Mouse (Mus musculus) liver, embryonic 15.5 days (tissue): ENCODE results near the gene Hepacam. TPM values are rescaled to one million over a fixed set of nuclear protein-coding genes. Genes with fewer than 3 reads are reported as not detected.

Source experiments
- ATAC-seq: fragments of 200-750 bp; cut with Nextera tagmentation; 2 replicates; pipeline ENCODE4 v1.8.0; 2017; ENCODE audit warnings: moderate number of reproducible peaks, mild to moderate bottlenecking, moderate library complexity; ENCODE audit not compliant: insufficient read depth
- H3K27ac ChIP-seq: fragments of 300-500 bp; sonication (generic); replicated peaks from 2 replicates; pipeline ENCODE4 v1.5.1; 2015; ENCODE audit warnings: mild to moderate bottlenecking, inconsistent platforms
- H3K27me3 ChIP-seq: fragments of 300-500 bp; sonication (generic); 2 replicates; pipeline ENCODE4 v1.6.1; 2015; ENCODE audit warnings: mild to moderate bottlenecking, inconsistent platforms
- H3K36me3 ChIP-seq: fragments of 300-500 bp; sonication (generic); replicated peaks from 2 replicates; pipeline ENCODE4 v1.6.1; 2015; ENCODE audit warnings: moderate library complexity, mild to moderate bottlenecking, inconsistent platforms
- H3K4me1 ChIP-seq: fragments of 300-500 bp; sonication (generic); replicated peaks from 2 replicates; pipeline ENCODE4 v1.6.1; 2015; ENCODE audit warnings: inconsistent platforms
- H3K4me2 ChIP-seq: fragments of 300-500 bp; sonication (generic); 2 replicates; pipeline ENCODE4 v1.6.1; 2015; ENCODE audit warnings: moderate library complexity, mild to moderate bottlenecking, inconsistent platforms
- H3K4me3 ChIP-seq: fragments of 300-500 bp; sonication (generic); replicated peaks from 2 replicates; pipeline ENCODE4 v1.5.1; 2015; ENCODE audit warnings: mild to moderate bottlenecking, inconsistent platforms
- H3K9ac ChIP-seq: fragments of 300-500 bp; sonication (generic); 2 replicates; pipeline ENCODE4 v1.6.1; 2015; ENCODE audit warnings: moderate library complexity, mild to moderate bottlenecking, inconsistent platforms
- H3K9me3 ChIP-seq: fragments of 300-500 bp; sonication (generic); replicated peaks from 2 replicates; pipeline ENCODE4 v1.6.1; 2016; ENCODE audit warnings: inconsistent platforms
- WGBS: fragments of 180-500 bp; shearing (Covaris S2); methylation state at CpG from one replicate; pipeline ENCODE4 v1.1.7; 2015; ENCODE audit warnings: mixed read lengths; ENCODE audit not compliant: insufficient replicate concordance; 5-methylcytosine and 5-hydroxymethylcytosine counted together
- polyA plus RNA-seq: library from polyadenylated mRNA; unstranded; fragments of >200 nt; fragmentation: Nextera tagmentation; extraction: Ambion mirVana; gene quantifications from 2 replicates; pipeline ENCODE4 v1.2.1, GENCODE M21; 2015

Gene Hepacam
- polyA plus RNA-seq, 1 experiment from 2014 or later = not detected

DNA sequence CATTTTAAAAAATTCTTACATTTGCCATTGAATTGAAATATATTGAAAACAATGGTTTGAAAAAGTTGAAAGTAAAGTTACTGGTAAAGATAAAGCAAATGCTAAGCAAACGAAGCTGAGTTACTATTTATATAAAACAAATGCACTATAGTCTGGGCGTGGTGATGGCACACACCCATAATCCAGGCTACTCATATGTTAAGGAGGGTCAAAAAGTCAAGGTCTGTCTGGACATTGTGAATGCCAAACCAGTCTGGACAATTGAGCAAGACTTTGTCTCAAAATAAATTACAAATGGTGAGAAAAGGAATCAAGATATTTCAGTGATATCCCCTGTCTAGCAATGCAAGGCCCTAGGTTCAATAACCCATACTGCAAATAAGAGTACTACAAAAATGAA, 23.7 kb downstream of the Hepacam start:
- Histone ChIP-seq H3K4me1 (no peaks in the 10 kb centered on the region), H3K27me3 (peaks cover 3% of the 10 kb centered on the region; the same call in 1 of the 2 replicates), H3K9ac (no peak overlapping the region), H3K36me3 (no peaks in the 10 kb centered on the region), H3K9me3 (no peaks in the 10 kb centered on the region), H3K4me3 (no peak overlapping the region), H3K4me2 (no peak overlapping the region), H3K27ac (no peak overlapping the region)
- WGBS = 34% methylated on average over 2 of the region's 2 CpGs
- ATAC-seq = no peak

DNA sequence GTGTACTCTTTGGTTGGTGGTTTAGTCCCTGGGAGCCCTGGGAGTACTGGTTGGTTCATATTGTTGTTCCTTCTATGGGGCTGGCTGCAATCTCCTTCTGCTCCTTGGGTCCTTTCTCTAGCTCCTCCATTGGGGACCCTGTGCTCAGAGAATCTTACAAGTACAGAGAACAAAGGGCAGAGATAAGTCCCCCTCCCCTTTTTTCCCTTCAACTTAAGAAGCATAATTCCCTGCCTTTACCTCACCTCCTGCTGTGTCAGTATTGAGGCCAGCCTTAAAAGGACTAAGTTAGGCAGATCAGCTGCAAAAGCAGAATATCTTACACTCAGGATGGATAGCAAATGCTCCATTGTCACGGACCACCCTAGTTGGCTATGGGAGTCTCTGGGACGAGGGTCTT, 24.9 kb downstream of the Hepacam start:
- 61% methylated on average over 2 of the region's 2 CpGs for WGBS

DNA sequence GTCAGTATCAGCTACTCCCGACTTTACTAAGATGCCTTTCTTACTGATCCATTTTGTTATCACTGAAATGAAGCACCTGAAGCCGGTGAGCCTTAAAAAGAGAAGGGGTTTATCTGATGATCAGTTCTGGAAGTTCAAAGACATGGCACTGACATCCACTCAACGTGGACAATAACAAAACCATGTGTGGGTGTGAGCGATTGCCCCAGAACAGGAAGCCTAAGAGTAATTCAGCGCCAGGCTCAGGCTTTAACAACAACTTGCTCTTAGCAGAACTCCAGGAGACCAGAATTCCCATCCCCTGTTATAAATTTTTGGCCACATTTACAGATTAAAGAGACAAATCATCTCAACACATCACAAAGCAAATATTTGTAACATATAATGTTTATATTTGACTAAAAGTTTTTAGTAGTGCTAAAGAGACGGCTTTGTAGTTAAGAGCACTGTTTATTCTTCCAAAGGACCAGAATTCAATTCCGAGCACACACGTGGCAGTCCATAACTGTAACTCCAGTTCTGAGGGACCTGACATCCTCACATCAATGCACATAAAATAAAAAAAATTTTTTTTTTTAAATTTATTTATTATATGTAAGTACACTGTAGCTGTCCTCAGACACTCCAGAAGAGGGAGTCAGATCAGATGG, 26.5 kb downstream of the Hepacam start:
- Histone ChIP-seq H3K27ac (no peak overlapping the region), H3K9ac (no peak overlapping the region), H3K4me2 (no peak overlapping the region), H3K36me3 (no peaks in the 10 kb centered on the region), H3K4me1 (no peaks in the 10 kb centered on the region), H3K9me3 (no peaks in the 10 kb centered on the region), H3K27me3 (no peaks in the 10 kb centered on the region), H3K4me3 (no peak overlapping the region)
- WGBS = 52% methylated on average over 8 of the region's 8 CpGs
- ATAC-seq = no peak

More for the DNA sequence above, 24.9 kb downstream of the Hepacam start:
- Histone ChIP-seq H3K27ac (no peak overlapping the region), H3K4me3 (no peak overlapping the region), H3K9ac (no peak overlapping the region), H3K36me3 (no peaks in the 10 kb centered on the region), H3K9me3 (no peaks in the 10 kb centered on the region), H3K4me2 (no peak overlapping the region), H3K27me3 (no peaks in the 10 kb centered on the region), H3K4me1 (no peaks in the 10 kb centered on the region)
- no peak for ATAC-seq

DNA sequence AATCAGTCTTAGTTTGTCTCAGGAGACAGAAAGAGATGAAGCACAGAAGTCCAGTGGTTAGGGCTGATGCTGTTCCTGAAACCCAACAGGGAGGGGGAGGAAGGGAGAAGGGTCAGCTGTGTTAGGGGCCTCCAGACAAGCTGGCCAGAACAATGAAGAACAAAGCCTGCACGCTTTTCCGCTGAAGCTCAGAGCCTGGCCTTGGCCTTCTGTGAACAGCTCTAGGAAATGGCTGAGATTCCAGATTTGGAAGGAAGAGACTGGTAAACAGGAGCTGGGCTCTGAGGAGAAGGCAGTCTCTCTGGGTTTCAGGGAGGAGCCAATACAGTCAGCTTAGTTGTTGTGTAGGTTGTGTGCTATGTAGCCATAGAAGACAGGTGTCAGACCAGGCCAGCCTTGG, 33.4 kb downstream of the Hepacam start:
- H3K27ac ChIP-seq = no peak overlapping the region
- H3K27me3 ChIP-seq = no peaks in the 10 kb centered on the region
- H3K36me3 ChIP-seq = no peaks in the 10 kb centered on the region
- H3K4me3 ChIP-seq = no peak overlapping the region
- no peaks in the 10 kb centered on the region for H3K9me3 ChIP-seq
- H3K4me2 ChIP-seq = no peak overlapping the region
- no peak for ATAC-seq
- WGBS = 55% methylated on average over 2 of the region's 2 CpGs
- no peak overlapping the region for H3K9ac ChIP-seq
- H3K4me1 ChIP-seq = no peaks in the 10 kb centered on the region

DNA sequence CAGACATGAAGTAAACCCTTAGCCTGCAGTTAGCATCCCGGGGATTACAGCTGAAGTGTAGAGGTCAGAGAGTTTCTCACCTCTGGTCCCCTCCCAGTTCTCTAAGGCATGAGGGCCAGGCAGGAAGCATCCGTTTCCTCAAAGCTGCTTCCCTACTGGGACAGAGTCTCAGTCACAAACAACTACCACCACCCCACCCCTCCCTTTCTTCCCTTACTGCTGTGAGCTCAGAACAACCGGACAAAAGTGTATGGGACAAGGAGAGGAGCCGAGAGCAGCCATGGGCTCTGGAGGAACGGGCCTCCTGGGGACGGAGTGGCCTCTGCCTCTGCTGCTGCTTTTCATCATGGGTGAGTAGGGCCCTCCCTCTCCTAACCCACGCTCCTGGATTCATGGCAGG, 34.7 kb downstream of the Hepacam start, which contains the start of gene Robo4:
Robo4 (plus strand) TSS at position 96 of the 400 bp plus-strand sequence.
- Histone ChIP-seq H3K9me3 (no peaks in the 10 kb centered on the region), H3K27ac (no peak within 1 kb of the TSS), H3K36me3 (no peaks in the 10 kb centered on the region), H3K4me1 (no peaks in the 10 kb centered on the region), H3K9ac (no peak within 1 kb of the TSS), H3K4me3 (peak within 1 kb of the TSS; percentile 14; the same call in 1 of the 2 replicates), H3K4me2 (no peak within 1 kb of the TSS), H3K27me3 (no peaks in the 10 kb centered on the region)
- 0 out of 2 replicates have a peak, but pooled peaks have one; percentile 22 for ATAC-seq
- WGBS = 13% methylated on average over 7 of the region's 7 CpGs

DNA sequence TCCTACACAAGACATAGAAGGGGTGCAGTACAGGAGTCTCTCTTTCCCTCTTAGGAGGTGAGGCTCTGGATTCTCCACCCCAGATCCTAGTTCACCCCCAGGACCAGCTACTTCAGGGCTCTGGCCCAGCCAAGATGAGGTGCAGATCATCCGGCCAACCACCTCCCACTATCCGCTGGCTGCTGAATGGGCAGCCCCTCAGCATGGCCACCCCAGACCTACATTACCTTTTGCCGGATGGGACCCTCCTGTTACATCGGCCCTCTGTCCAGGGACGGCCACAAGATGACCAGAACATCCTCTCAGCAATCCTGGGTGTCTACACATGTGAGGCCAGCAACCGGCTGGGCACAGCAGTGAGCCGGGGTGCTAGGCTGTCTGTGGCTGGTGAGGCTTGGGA, 35.4 kb downstream of the Hepacam start:
- ATAC-seq = no peak
- Histone ChIP-seq H3K36me3 (no peaks in the 10 kb centered on the region), H3K9me3 (no peaks in the 10 kb centered on the region), H3K9ac (no peak overlapping the region), H3K4me2 (no peak overlapping the region), H3K4me3 (peak overlapping the region; percentile 14; the same call in 1 of the 2 replicates), H3K4me1 (no peaks in the 10 kb centered on the region), H3K27me3 (peaks cover 6% of the 10 kb centered on the region; the same call in 1 of the 2 replicates), H3K27ac (no peak overlapping the region)
- WGBS = 70% methylated on average over 7 of the region's 7 CpGs

DNA sequence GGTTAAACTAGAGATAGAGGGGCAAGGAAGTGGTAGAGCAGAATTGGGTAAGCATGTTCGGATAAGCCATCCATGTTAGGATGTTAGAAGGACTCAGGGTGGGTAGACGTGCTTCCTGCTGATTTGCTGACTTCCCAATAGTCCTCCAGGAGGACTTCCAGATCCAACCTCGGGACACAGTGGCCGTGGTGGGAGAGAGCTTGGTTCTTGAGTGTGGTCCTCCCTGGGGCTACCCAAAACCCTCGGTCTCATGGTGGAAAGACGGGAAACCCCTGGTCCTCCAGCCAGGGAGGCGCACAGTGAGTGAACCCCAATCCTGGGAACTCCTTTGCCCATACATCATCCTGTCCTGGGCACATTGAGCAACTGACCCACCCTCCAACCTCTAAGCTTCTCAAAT, 35.9 kb downstream of the Hepacam start:
- 56% methylated on average over 7 of the region's 7 CpGs for WGBS
- H3K27ac ChIP-seq = no peak overlapping the region
- no peak for ATAC-seq

DNA sequence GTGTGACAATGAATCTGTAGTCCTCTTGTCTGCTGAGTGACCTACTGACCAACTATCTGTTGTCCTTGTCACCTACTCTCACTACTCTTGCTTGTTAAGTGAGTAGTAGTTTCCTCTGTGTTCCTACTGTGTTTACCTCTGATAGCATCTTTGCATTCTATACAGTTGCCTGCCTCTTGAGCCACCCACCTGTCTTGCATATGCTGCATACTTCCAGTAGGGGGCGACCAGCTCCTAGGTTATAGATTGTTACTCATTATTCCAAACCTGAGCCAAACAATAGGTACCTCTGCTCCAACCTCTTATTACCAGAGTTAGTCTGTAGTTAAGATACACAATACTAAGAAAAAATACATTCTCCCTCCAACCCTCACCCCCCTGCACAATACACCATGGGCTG, 39.2 kb downstream of the Hepacam start:
- ATAC-seq = no peak
- Histone ChIP-seq H3K27ac (no peak overlapping the region), H3K4me1 (no peaks in the 10 kb centered on the region), H3K4me3 (no peak overlapping the region), H3K9me3 (no peaks in the 10 kb centered on the region), H3K4me2 (no peak overlapping the region), H3K36me3 (no peaks in the 10 kb centered on the region), H3K27me3 (peaks cover 9% of the 10 kb centered on the region; the same call in 1 of the 2 replicates), H3K9ac (no peak overlapping the region)
- WGBS = 0% methylated on average over 1 of the region's 1 CpGs

More for the DNA sequence above, 35.9 kb downstream of the Hepacam start:
- Histone ChIP-seq H3K9me3 (no peaks in the 10 kb centered on the region), H3K4me1 (no peaks in the 10 kb centered on the region), H3K4me3 (no peak overlapping the region), H3K36me3 (no peaks in the 10 kb centered on the region), H3K4me2 (no peak overlapping the region), H3K27me3 (peaks cover 9% of the 10 kb centered on the region; the same call in 1 of the 2 replicates), H3K9ac (no peak overlapping the region)

DNA sequence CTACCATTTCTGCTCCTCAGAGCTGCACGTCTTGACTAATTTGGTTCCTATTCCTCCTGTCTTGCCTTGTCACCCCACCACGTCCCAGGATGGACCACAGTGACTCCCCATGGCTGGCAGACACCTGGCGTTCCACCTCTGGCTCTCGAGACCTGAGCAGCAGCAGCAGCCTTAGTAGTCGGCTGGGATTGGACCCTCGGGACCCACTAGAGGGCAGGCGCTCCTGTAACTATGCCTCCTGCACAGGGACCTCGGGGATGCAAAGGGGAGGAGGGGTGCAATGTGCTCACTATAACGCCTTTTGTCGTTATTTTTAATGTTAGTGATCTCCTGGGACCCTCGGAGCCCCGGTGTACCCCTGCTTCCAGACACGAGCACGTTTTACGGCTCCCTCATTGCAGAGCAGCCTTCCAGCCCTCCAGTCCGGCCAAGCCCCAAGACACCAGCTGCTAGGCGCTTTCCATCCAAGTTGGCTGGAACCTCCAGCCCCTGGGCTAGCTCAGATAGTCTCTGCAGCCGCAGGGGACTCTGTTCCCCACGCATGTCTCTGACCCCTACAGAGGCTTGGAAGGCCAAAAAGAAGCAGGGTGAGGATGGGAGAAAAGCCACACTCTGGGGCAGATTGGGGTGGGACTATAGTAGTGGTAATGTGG, 40.8 kb downstream of the Hepacam start:
- no peak overlapping the region for H3K27ac ChIP-seq
- H3K9me3 ChIP-seq = no peaks in the 10 kb centered on the region
- ATAC-seq = no peak
- H3K4me2 ChIP-seq = no peak overlapping the region
- no peak overlapping the region for H3K4me3 ChIP-seq
- peaks cover 9% of the 10 kb centered on the region; the same call in 1 of the 2 replicates for H3K27me3 ChIP-seq
- no peak overlapping the region for H3K9ac ChIP-seq
- no peaks in the 10 kb centered on the region for H3K4me1 ChIP-seq
- no peaks in the 10 kb centered on the region for H3K36me3 ChIP-seq
- 34% methylated on average over 19 of the region's 19 CpGs for WGBS

DNA sequence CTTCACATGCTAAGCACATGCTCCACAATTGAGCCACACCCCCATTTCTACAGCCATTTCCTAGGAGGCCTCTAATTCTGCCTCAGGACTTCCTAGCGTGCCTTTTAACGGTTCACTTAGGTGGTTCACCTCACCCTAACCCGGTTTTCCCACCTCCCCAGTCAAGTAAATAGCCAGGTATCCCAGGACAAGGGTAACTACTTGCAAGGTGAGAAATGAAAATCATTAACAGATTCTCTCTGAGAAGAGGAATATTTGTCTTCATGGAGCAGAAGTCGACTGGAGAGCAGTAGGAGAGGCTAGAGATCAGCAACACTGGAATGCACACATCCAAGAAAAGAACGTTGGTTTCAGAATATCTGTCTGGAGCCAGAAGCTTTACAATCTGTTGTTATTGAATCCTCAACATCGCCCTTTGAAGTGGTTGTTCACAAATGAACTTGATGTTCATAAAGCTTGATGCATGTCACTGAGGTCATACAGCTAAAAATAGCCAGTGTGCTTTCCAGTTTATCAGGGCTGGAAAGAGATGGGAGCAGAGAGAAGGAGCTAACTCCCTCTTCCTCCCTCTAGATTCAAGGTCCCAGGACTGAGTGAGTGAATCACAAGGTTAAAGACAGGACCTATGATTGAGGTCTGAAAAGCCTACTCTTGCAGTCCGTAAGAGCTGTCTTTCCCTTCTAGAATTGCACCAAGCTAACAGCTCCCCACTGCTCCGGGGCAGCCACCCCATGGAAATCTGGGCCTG, 42.7 kb downstream of the Hepacam start:
- Histone ChIP-seq H3K4me3 (no peak overlapping the region), H3K4me1 (no peaks in the 10 kb centered on the region), H3K36me3 (no peaks in the 10 kb centered on the region), H3K9ac (no peak overlapping the region), H3K27me3 (peaks cover 9% of the 10 kb centered on the region; the same call in 1 of the 2 replicates), H3K9me3 (no peaks in the 10 kb centered on the region), H3K4me2 (no peak overlapping the region), H3K27ac (no peak overlapping the region)
- ATAC-seq = no peak
- WGBS = 57% methylated on average over 8 of the region's 8 CpGs

DNA sequence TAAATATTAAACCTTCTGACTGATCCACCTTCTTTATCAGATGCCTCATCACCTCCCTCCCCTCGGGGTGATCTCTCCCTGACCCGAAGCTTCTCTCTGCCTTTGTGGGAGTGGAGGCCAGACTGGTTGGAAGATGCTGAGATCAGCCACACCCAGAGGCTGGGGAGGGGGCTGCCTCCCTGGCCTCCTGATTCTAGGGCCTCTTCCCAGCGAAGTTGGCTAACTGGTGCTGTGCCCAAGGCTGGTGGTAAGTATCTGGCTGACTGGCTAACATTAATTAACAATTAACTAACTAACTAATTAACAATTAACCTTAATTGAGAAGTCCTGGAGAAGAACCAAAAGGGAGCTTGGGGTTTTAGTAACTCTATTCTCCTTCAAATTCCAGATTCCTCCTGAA, 45.8 kb downstream of the Hepacam start:
- ATAC-seq = no peak
- no peaks in the 10 kb centered on the region for H3K4me1 ChIP-seq
- H3K4me2 ChIP-seq = no peak overlapping the region
- H3K9ac ChIP-seq = no peak overlapping the region
- no peaks in the 10 kb centered on the region for H3K9me3 ChIP-seq
- 30% methylated on average over 3 of the region's 3 CpGs for WGBS
- H3K4me3 ChIP-seq = no peak overlapping the region
- H3K27ac ChIP-seq = no peak overlapping the region
- no peaks in the 10 kb centered on the region for H3K36me3 ChIP-seq
- no peaks in the 10 kb centered on the region for H3K27me3 ChIP-seq
